Mouse (Mus musculus): ENCODE results near the gene Fry. TPM values are rescaled to one million over a fixed set of nuclear protein-coding genes. Genes with fewer than 3 reads are reported as not detected.

Fry gene
- polyA plus RNA-seq, 1 experiment from 2014 or later, result 43.4 TPM

DNA sequence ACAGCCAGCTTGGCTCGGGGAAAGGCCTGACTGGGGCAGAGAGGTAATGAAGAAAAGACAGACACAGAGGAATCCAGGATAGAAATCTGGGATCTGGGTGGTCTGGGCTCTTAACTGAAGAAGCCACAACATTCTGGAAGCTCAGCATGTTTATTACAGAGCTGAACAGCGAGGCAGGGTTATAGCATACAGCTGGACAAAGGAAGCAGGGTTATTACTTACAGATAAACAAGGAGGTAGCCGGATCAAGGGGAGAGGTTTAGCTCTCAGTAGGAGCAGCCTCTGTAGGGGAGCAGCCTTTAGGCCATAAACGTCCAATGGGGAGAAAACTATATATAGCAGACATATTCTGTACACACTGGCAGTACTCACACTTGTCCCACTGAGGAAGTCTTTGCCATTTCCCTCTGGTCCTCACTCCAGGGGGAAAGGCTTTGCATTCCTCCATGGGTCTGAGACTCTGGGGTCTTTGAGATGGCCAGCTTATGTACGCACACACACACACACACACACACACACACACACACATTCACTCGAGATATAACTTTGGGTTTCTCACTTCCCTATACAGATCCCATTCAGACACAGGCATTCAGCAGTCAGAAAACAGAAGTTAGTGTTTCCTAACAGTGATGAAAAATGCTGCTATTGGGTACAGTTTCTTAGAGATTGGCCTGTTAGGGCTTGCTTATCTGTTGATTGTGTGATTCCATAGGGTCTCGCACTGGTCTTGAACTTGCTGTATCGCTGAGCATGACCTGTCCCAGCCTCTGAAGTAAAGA is 256.5 kb downstream of the Fry start:
- WGBS, result 81% methylated on average over 8 of the region's 8 CpGs
- H3K36me3 ChIP-seq (ENCODE audit: control insufficient read depth, insufficient read depth, low read length), result peaks cover 13% of the 10 kb centered on the region
- H3K4me2 ChIP-seq (ENCODE audit: low read length), result no peak overlapping the region
- no peak for ATAC-seq
- no peak overlapping the region for H3K27ac ChIP-seq (ENCODE audit: low read depth, low read length)
- H3K9me3 ChIP-seq (ENCODE audit: control insufficient read depth, low read length), result no peaks in the 10 kb centered on the region
- H3K4me1 ChIP-seq (ENCODE audit: control insufficient read depth, insufficient read depth, low read depth, low read length), result no peaks in the 10 kb centered on the region
- no peaks in the 10 kb centered on the region for H3K27me3 ChIP-seq (replicated peaks; ENCODE audit: control insufficient read depth, insufficient read depth, low read length)
- H3K9ac ChIP-seq (ENCODE audit: low read depth, low read length), result no peak overlapping the region
- no peak overlapping the region for H3K4me3 ChIP-seq (ENCODE audit: low read length)

DNA sequence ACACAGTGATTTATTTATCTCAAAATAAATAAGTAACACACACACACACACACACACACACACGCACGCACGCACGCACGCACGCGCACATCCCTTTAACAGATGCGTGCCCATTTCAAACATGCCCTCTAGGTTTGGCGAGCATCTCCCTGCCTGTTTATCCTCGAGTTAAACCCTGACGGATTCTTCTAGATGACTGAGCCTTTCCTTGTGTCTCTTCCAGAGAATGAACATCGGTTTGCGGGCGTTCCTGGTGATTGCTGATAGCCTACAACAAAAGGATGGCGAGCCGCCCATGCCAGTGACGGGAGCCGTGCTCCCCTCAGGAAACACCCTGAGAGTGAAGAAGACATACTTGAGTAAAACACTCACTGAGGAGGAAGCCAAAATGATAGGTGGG is 260.1 kb downstream of the Fry start:
- no peak for ATAC-seq
- Histone ChIP-seq H3K4me2 (ENCODE audit: low read length) (no peak overlapping the region), H3K27ac (ENCODE audit: low read depth, low read length) (no peak overlapping the region), H3K4me3 (ENCODE audit: low read length) (no peak overlapping the region), H3K9me3 (ENCODE audit: control insufficient read depth, low read length) (no peaks in the 10 kb centered on the region), H3K36me3 (ENCODE audit: control insufficient read depth, insufficient read depth, low read length) (peaks cover 31% of the 10 kb centered on the region), H3K4me1 (ENCODE audit: control insufficient read depth, insufficient read depth, low read depth, low read length) (no peaks in the 10 kb centered on the region), H3K27me3 (replicated peaks; ENCODE audit: control insufficient read depth, insufficient read depth, low read length) (no peaks in the 10 kb centered on the region), H3K9ac (ENCODE audit: low read depth, low read length) (no peak overlapping the region)
- 85% methylated on average over 18 of the region's 18 CpGs for WGBS

DNA sequence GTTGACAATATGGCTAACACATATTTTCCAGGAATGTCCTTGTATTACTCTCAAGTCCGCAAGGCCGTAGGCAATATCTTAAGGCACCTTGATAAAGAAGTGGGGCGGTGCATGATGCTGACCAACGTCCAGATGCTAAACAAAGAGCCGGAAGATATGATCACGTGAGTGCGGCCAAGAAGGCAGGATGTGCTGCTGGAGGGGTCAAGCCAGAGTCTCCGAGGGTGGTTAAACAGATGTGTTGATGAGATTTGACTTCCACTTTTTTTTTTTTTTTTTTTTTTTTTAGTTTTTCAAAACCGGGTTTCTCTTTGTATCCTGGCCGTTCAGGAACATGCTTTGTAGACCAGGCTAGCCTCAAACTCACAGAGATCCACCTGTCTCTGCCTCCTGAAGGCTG is 262.3 kb downstream of the Fry start:
- 95% methylated on average over 10 of the region's 10 CpGs for WGBS
- Histone ChIP-seq H3K9me3 (ENCODE audit: control insufficient read depth, low read length) (no peaks in the 10 kb centered on the region), H3K27ac (ENCODE audit: low read depth, low read length) (no peak overlapping the region), H3K4me3 (ENCODE audit: low read length) (no peak overlapping the region), H3K4me1 (ENCODE audit: control insufficient read depth, insufficient read depth, low read depth, low read length) (no peaks in the 10 kb centered on the region), H3K36me3 (ENCODE audit: control insufficient read depth, insufficient read depth, low read length) (peaks cover 38% of the 10 kb centered on the region), H3K4me2 (ENCODE audit: low read length) (no peak overlapping the region), H3K27me3 (replicated peaks; ENCODE audit: control insufficient read depth, insufficient read depth, low read length) (no peaks in the 10 kb centered on the region), H3K9ac (ENCODE audit: low read depth, low read length) (no peak overlapping the region)
- no peak for ATAC-seq

DNA sequence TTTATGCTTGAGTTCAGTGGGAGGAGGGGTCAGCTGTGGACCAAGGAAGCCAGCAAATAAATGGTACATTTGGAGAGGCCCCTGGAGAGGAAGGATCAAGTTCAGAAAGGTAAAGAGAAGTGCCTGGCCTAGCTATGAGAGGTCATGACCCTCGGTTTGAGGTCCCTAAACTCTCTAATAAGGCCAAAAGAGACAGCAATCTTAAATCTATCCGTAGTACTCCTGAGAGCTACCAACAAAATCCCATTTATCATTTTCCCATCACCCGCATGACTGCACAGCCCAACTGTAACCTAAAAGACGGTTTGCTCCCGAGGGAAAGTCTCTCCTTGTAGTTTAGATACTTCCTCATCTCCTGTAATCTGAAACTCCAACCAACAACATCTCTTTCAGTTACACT is 264.0 kb downstream of the Fry start:
- Histone ChIP-seq H3K36me3 (ENCODE audit: control insufficient read depth, insufficient read depth, low read length) (peaks cover 46% of the 10 kb centered on the region), H3K4me2 (ENCODE audit: low read length) (no peak overlapping the region), H3K9me3 (ENCODE audit: control insufficient read depth, low read length) (no peaks in the 10 kb centered on the region), H3K4me1 (ENCODE audit: control insufficient read depth, insufficient read depth, low read depth, low read length) (no peaks in the 10 kb centered on the region), H3K27ac (ENCODE audit: low read depth, low read length) (no peak overlapping the region), H3K27me3 (replicated peaks; ENCODE audit: control insufficient read depth, insufficient read depth, low read length) (no peaks in the 10 kb centered on the region), H3K4me3 (ENCODE audit: low read length) (no peak overlapping the region), H3K9ac (ENCODE audit: low read depth, low read length) (no peak overlapping the region)
- ATAC-seq, result no peak
- WGBS, result 77% methylated on average over 5 of the region's 5 CpGs

DNA sequence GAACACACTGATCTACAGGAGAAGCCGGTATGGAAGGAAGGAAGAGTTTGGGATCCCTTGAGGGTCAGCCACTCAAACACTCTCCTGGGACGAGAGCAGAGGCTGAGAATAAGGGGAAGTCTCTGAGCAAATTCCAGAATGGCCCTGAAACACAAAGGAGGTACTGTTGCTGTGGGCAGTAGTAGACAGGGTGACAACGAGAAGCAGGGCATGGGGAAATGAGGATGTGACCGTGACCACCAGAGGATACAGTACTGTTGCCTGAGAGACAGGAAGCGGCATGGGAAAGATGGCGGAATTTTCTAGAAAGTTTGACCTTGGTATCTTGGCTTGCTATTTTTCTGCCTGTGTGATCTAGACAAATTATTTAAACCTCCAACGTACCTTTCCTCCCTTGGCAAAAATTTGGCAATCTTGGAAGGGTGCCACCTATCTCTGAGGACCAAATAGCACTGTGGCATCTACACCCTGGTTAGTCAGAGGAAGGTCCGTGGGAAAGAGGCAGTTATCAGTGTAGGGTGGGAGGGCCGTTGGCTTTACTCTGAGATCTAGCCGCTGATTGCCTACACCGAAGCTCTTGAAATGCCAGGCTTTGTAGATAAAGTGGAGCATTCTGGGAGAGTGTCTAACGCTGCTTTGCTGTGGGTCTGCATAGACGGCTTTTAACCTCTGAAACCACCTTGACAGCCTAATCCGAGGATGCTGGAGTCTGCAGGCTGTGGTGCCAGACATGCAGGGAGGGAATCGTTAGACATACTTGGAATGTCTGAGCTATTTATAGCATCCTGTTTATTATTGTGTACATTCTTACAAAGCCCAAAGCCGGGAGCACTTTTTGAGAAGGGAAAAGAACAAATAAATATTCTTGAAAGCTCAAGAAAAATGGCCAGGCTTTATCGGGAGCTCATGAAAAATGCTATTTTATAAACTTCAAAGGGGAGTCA is 266.1 kb downstream of the Fry start:
- no peaks in the 10 kb centered on the region for H3K27me3 ChIP-seq (replicated peaks; ENCODE audit: control insufficient read depth, insufficient read depth, low read length)
- H3K36me3 ChIP-seq (ENCODE audit: control insufficient read depth, insufficient read depth, low read length), result peaks cover 50% of the 10 kb centered on the region
- no peak overlapping the region for H3K4me2 ChIP-seq (ENCODE audit: low read length)
- H3K4me1 ChIP-seq (ENCODE audit: control insufficient read depth, insufficient read depth, low read depth, low read length), result no peaks in the 10 kb centered on the region
- H3K27ac ChIP-seq (ENCODE audit: low read depth, low read length), result no peak overlapping the region
- WGBS, result 73% methylated on average over 17 of the region's 17 CpGs
- H3K9ac ChIP-seq (ENCODE audit: low read depth, low read length), result no peak overlapping the region
- H3K9me3 ChIP-seq (ENCODE audit: control insufficient read depth, low read length), result no peaks in the 10 kb centered on the region
- ATAC-seq, result no peak
- H3K4me3 ChIP-seq (ENCODE audit: low read length), result no peak overlapping the region

DNA sequence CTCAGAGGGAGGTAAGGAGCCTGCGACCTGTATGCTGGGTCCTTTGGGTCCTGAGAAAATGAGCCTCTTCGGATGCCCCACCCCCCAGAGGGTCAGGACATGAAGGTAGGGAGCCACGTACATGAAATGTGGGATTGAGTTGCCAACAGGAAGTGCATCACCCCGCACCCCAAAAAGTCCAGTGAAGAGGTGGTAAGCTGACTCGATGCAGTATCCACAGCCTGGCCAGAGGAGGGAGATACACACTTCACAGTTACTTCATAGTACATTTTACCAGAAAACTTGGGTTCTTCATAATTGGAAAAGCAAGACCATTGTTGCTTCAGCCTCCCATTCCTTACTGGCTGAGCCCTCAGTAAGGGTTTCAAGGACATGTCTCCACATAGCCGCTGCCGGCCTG is 266.8 kb downstream of the Fry start:
- Histone ChIP-seq H3K9ac (ENCODE audit: low read depth, low read length) (no peak overlapping the region), H3K36me3 (ENCODE audit: control insufficient read depth, insufficient read depth, low read length) (peaks cover 47% of the 10 kb centered on the region), H3K9me3 (ENCODE audit: control insufficient read depth, low read length) (no peaks in the 10 kb centered on the region), H3K27me3 (replicated peaks; ENCODE audit: control insufficient read depth, insufficient read depth, low read length) (no peaks in the 10 kb centered on the region), H3K27ac (ENCODE audit: low read depth, low read length) (no peak overlapping the region), H3K4me3 (ENCODE audit: low read length) (no peak overlapping the region), H3K4me1 (ENCODE audit: control insufficient read depth, insufficient read depth, low read depth, low read length) (no peaks in the 10 kb centered on the region), H3K4me2 (ENCODE audit: low read length) (no peak overlapping the region)
- 82% methylated on average over 7 of the region's 7 CpGs for WGBS
- no peak for ATAC-seq

DNA sequence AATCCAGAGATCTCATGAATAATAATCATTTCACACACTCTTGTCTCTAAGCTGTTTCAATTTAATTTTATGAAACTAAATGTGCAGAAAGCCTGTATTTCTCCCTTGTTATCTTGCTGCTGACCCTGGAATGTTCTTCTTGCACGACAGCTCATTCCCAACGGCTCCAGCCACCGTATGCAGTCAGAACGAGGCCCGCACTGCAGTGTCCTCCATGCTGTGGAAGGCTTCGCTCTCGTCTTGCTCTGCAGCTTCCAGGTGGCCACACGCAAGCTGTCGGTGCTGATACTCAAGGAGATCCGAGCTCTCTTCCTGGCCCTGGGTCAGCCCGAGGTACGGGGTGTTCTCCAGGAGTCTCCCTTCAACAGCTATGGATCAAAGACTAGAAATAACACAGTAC is 270.2 kb downstream of the Fry start:
- 81% methylated on average over 12 of the region's 12 CpGs for WGBS
- H3K27ac ChIP-seq (ENCODE audit: low read depth, low read length), result no peak overlapping the region
- ATAC-seq, result no peak

DNA sequence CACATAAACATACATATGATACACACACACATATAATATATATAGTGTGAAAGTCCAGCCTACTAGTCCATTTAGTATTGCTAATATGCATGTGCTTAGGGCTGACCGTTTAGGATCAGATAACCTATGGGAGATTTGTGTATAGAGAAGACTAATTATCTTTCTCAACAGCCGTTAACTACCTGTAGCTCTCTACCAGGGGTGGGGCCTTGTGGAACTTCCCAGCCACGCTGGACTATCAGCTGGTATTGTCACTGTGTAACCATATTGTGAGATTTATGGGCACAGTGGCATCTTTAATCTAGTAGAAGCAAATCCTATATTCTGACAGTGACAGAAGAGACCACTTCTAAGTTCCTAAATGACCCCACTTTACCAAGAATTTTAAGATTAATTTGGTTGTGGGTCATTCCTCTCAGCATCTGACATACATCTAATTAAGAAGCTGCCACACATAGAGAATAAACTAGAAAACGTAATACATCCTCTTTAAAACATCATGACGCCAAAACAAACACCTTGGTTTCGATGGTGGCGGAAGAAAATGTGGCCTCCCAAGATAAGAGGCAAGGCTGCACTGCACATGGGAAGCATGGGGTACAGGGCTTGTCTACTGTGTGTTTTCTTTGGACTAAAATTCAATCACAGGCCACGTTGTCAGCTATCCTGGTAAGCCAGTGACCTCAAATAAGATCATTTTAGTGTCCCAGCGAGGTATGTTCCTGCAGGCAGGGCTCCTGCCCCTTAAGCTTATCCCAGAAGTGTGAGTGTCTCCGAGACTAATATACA is 271.3 kb downstream of the Fry start:
- Histone ChIP-seq H3K4me1 (ENCODE audit: control insufficient read depth, insufficient read depth, low read depth, low read length) (no peaks in the 10 kb centered on the region), H3K36me3 (ENCODE audit: control insufficient read depth, insufficient read depth, low read length) (peaks cover 49% of the 10 kb centered on the region), H3K27ac (ENCODE audit: low read depth, low read length) (no peak overlapping the region), H3K9ac (ENCODE audit: low read depth, low read length) (no peak overlapping the region), H3K9me3 (ENCODE audit: control insufficient read depth, low read length) (peaks cover 10% of the 10 kb centered on the region), H3K4me3 (ENCODE audit: low read length) (no peak overlapping the region), H3K4me2 (ENCODE audit: low read length) (no peak overlapping the region), H3K27me3 (replicated peaks; ENCODE audit: control insufficient read depth, insufficient read depth, low read length) (no peaks in the 10 kb centered on the region)
- 75% methylated on average over 10 of the region's 10 CpGs for WGBS
- no peak for ATAC-seq

More for the DNA sequence above, 270.2 kb downstream of the Fry start:
- peaks cover 40% of the 10 kb centered on the region for H3K36me3 ChIP-seq (ENCODE audit: control insufficient read depth, insufficient read depth, low read length)
- H3K27me3 ChIP-seq (replicated peaks; ENCODE audit: control insufficient read depth, insufficient read depth, low read length), result no peaks in the 10 kb centered on the region
- H3K4me2 ChIP-seq (ENCODE audit: low read length), result no peak overlapping the region
- peaks cover 2% of the 10 kb centered on the region; the same call in 1 of the 2 replicates for H3K9me3 ChIP-seq (ENCODE audit: control insufficient read depth, low read length)
- no peaks in the 10 kb centered on the region for H3K4me1 ChIP-seq (ENCODE audit: control insufficient read depth, insufficient read depth, low read depth, low read length)
- H3K9ac ChIP-seq (ENCODE audit: low read depth, low read length), result no peak overlapping the region
- H3K4me3 ChIP-seq (ENCODE audit: low read length), result no peak overlapping the region
